Mouse (Mus musculus) megakaryocyte, embryonic 14.5 days (primary cell): ENCODE measurements around the gene Gm29094. TPM values are rescaled to one million over a fixed set of nuclear protein-coding genes. Genes with fewer than 3 reads are reported as not detected.
"Not testable (repeated sequence)": the region's sequence is repeated elsewhere in the genome, so short reads cannot be mapped to it uniquely, and the experiment has no call there.

Experiments used
- H3K27me3 ChIP-seq: replicated peaks from 2 replicates; pipeline ENCODE3; 2012; ENCODE audit warnings: inconsistent platforms
- H3K36me3 ChIP-seq: replicated peaks from 2 replicates; pipeline ENCODE3; 2012; ENCODE audit warnings: low read length, inconsistent platforms, mixed read lengths
- H3K4me1 ChIP-seq: 2 replicates; pipeline ENCODE4 v1.6.1; 2012; ENCODE audit warnings: inconsistent platforms
- H3K4me3 ChIP-seq: replicated peaks from 2 replicates; pipeline ENCODE3; 2012; ENCODE audit warnings: moderate library complexity, mild to moderate bottlenecking, inconsistent platforms
- H3K9me3 ChIP-seq: 2 replicates; pipeline ENCODE4 v1.6.1; 2012; ENCODE audit warnings: inconsistent platforms
- FLI1 ChIP-seq: IDR thresholded peaks from 2 replicates; pipeline ENCODE4 v1.6.1; 2012; ENCODE audit warnings: low read length, inconsistent platforms, mixed read lengths
- GATA1 ChIP-seq: IDR thresholded peaks from 3 replicates; pipeline ENCODE4 v1.6.1; 2012; ENCODE audit warnings: mixed read lengths, low read length, inconsistent platforms, borderline replicate concordance
- polyA plus RNA-seq: library from polyadenylated mRNA; stranded (reverse); fragments of >175 nt; gene quantifications from 2 replicates; pipeline ENCODE4 v1.2.3, GENCODE M21; 2012; ENCODE audit warnings: low replicate concordance; ENCODE audit not compliant: insufficient read depth

Gene Gm29094
- polyA plus RNA-seq, 1 experiment = not detected

- Histone ChIP-seq H3K36me3 (no peaks in the 10 kb centered on the region), H3K27me3 (no peaks in the 10 kb centered on the region), H3K4me1 (no peaks in the 10 kb centered on the region), H3K4me3 (no peak overlapping the region), H3K9me3 (no peaks in the 10 kb centered on the region)
- no peak for TF ChIP-seq GATA1
- TF ChIP-seq FLI1 = no peak
These were observed 26.9 kb downstream of the Gm29094 start for GRCm38 (mm10) chr9:89226071-89226470.

- H3K36me3 ChIP-seq = no peaks in the 10 kb centered on the region
- H3K4me3 ChIP-seq = no peak overlapping the region
- H3K9me3 ChIP-seq = no peaks in the 10 kb centered on the region
- H3K4me1 ChIP-seq = no peaks in the 10 kb centered on the region
- TF ChIP-seq GATA1 (no peak), FLI1 (no peak)
- no peaks in the 10 kb centered on the region for H3K27me3 ChIP-seq
These were observed 28.9 kb downstream of the Gm29094 start for GRCm38 (mm10) chr9:89228122-89228521.

- not testable (repeated sequence) for H3K4me3 ChIP-seq, H3K36me3 ChIP-seq, H3K27me3 ChIP-seq, H3K9me3 ChIP-seq, H3K4me1 ChIP-seq
These were observed 31.8 kb downstream of the Gm29094 start for GRCm38 (mm10) chr9:89230897-89231497.

- not testable (repeated sequence) for H3K36me3 ChIP-seq, H3K4me3 ChIP-seq, H3K27me3 ChIP-seq, H3K4me1 ChIP-seq, H3K9me3 ChIP-seq
These were observed 38.0 kb downstream of the Gm29094 start for GRCm38 (mm10) chr9:89237131-89237530.

GRCm38 (mm10) chr9:89238976-89239505 lies 39.9 kb downstream of the Gm29094 start:
- H3K9me3 ChIP-seq, H3K4me1 ChIP-seq, H3K4me3 ChIP-seq, H3K27me3 ChIP-seq, H3K36me3 ChIP-seq: not testable (repeated sequence)

- H3K9me3 ChIP-seq, H3K27me3 ChIP-seq, H3K36me3 ChIP-seq, H3K4me3 ChIP-seq, H3K4me1 ChIP-seq: not testable (repeated sequence)
These were observed 41.4 kb downstream of the Gm29094 start for GRCm38 (mm10) chr9:89240516-89241019.

GRCm38 (mm10) chr9:89253400-89253799 lies 54.2 kb downstream of the Gm29094 start:
- Histone ChIP-seq H3K27me3 (peaks cover 2% of the 10 kb centered on the region), H3K36me3 (no peaks in the 10 kb centered on the region), H3K9me3 (peaks cover 11% of the 10 kb centered on the region), H3K4me1 (peaks cover 19% of the 10 kb centered on the region), H3K4me3 (no peak overlapping the region)
- TF ChIP-seq FLI1 = no peak
- no peak for TF ChIP-seq GATA1

GRCm38 (mm10) chr9:89256556-89257335 lies 57.6 kb downstream of the Gm29094 start:
- Histone ChIP-seq H3K4me1 (peaks cover 15% of the 10 kb centered on the region), H3K9me3 (no peaks in the 10 kb centered on the region; the same call in 1 of the 2 replicates), H3K27me3 (peaks cover 2% of the 10 kb centered on the region), H3K4me3 (no peak overlapping the region), H3K36me3 (no peaks in the 10 kb centered on the region)
- TF ChIP-seq GATA1 = no peak
- no peak for TF ChIP-seq FLI1

GRCm38 (mm10) chr9:89263968-89264367 lies 64.8 kb downstream of the Gm29094 start:
- H3K4me1 ChIP-seq = no peaks in the 10 kb centered on the region
- H3K4me3 ChIP-seq = no peak overlapping the region
- H3K27me3 ChIP-seq = no peaks in the 10 kb centered on the region
- no peak for TF ChIP-seq GATA1
- no peak for TF ChIP-seq FLI1
- no peaks in the 10 kb centered on the region for H3K36me3 ChIP-seq
- peaks cover 14% of the 10 kb centered on the region for H3K9me3 ChIP-seq

- Histone ChIP-seq H3K4me1 (no peaks in the 10 kb centered on the region), H3K36me3 (no peaks in the 10 kb centered on the region), H3K27me3 (no peaks in the 10 kb centered on the region), H3K9me3 (peaks cover 20% of the 10 kb centered on the region), H3K4me3 (no peak overlapping the region)
- TF ChIP-seq GATA1 (no peak), FLI1 (no peak)
These were observed 65.4 kb downstream of the Gm29094 start for GRCm38 (mm10) chr9:89264571-89264970.

Other genes starting within 250 kb of the Gm29094 start
- gene Bcl2a1a, start 242.5 kb upstream of the Gm29094 start, polyA plus RNA-seq = 0.31 TPM in 1 of 2 replicates, not detected in the other
- gene Trim43b, start 106.5 kb upstream of the Gm29094 start, polyA plus RNA-seq = not detected in 2 replicates
- gene Bcl2a1b, start 170 bp upstream of the Gm29094 start, polyA plus RNA-seq = 2.1 TPM in 1 of 2 replicates, not detected in the other
- gene Mthfs, start 11.3 kb downstream of the Gm29094 start, polyA plus RNA-seq = 6.5 TPM in 1 of 2 replicates, not detected in the other